Mouse (Mus musculus): ENCODE results near the gene Rreb1.

- TF ChIP-seq EP300 (IDR thresholded peaks at IDR 0.05; ENCODE audit: low read depth) (no peak), CTCF (IDR thresholded peaks at IDR 0.05; ENCODE audit: low read depth) (no peak)
Observed at GRCm38 (mm10) chr13:37989701-37990100, 211.5 kb downstream of the Rreb1 start.

Data from heart, postnatal 0 days (tissue).